Comparison of ENCODE assay signal across 13 mouse cellular contexts in the genomic region with DNA sequence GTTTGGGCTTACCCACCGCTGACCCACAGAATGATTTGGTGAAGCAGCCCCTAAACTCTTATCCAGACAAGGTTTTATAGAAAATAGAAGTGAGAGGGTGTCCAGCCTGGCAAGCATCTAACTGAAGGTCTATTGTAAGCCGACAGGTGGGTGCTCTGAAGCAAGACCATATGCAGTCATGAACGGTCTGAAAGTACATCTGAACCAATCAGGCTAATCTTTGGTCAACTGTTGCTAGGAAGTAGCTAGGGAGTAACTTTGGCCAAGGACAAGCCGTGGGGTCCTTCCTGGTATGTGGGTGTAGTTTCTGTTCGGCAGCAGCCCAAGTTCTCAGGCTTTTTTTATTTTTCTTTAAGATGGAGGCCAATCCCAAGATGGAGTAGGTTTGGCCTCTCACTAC.
"Had no signal": no experiment of that assay in that cellular context is flagged by ENCODE, and none has a peak within 500 bp of the region (broad histone marks: within the 10 kb centered on the region; RNA-seq: fewer than 3 reads in every experiment).

No protein-coding gene starts in this region.

- H3K36me3 ChIP-seq: limb, embryonic 15.5 days; liver, embryonic 13.5 days; midbrain, embryonic 12.5 days; neural tube, embryonic 13.5 days had no signal

- H3K4me3 ChIP-seq: limb, embryonic 15.5 days; liver, embryonic 13.5 days; midbrain, embryonic 12.5 days; neural tube, embryonic 13.5 days had no signal

- ATAC-seq: intestine, embryonic 16.5 days; midbrain, embryonic 16.5 days had no signal

- H3K4me1 ChIP-seq: limb, embryonic 15.5 days; liver, embryonic 13.5 days; midbrain, embryonic 12.5 days; neural tube, embryonic 13.5 days had no signal

- DNase-seq: kidney, adult 8-10 months; kidney, postnatal 14 days; liver, embryonic 13.5 days; lung, adult 18-20 months; right cerebral cortex, adult 18-20 months; right cerebral cortex, postnatal 25 days; thymus, adult 18-20 months; thymus, postnatal 14 days had no signal

- H3K9ac ChIP-seq: limb, embryonic 15.5 days; liver, embryonic 13.5 days; midbrain, embryonic 12.5 days; neural tube, embryonic 13.5 days had no signal

- H3K27ac ChIP-seq: limb, embryonic 15.5 days; liver, embryonic 13.5 days; midbrain, embryonic 12.5 days; neural tube, embryonic 13.5 days had no signal

- H3K27me3 ChIP-seq: limb, embryonic 15.5 days; midbrain, embryonic 12.5 days; neural tube, embryonic 13.5 days had no signal

- H3K9me3 ChIP-seq: limb, embryonic 15.5 days; liver, embryonic 13.5 days; midbrain, embryonic 12.5 days; neural tube, embryonic 13.5 days had no signal

- H3K4me2 ChIP-seq: limb, embryonic 15.5 days; liver, embryonic 13.5 days; midbrain, embryonic 12.5 days; neural tube, embryonic 13.5 days had no signal
